Mouse (Mus musculus): ENCODE measurements around the gene Hck. TPM values are rescaled to one million over a fixed set of nuclear protein-coding genes. Genes with fewer than 3 reads are reported as not detected.
A peak's percentile ranks its signal among the peaks of the same experiment; 100 is the strongest.

The Hck gene
- polyA plus RNA-seq, 1 experiment from 2014 or later, result 3.1 TPM

GRCm38 (mm10) chr2:153080841-153081523 lies 27.3 kb upstream of the Hck start:
- Histone ChIP-seq H3K27me3 (no peaks in the 10 kb centered on the region), H3K36me3 (no peaks in the 10 kb centered on the region), H3K9me3 (no peaks in the 10 kb centered on the region), H3K4me1 (replicated peaks) (no peaks in the 10 kb centered on the region), H3K27ac (replicated peaks) (no peak overlapping the region), H3K4me3 (no peak overlapping the region), H3K4me2 (no peak overlapping the region), H3K9ac (no peak overlapping the region)
- WGBS, result 32% methylated on average over 32 of the region's 32 CpGs
- no peak for ATAC-seq (ENCODE audit: low read depth)

DNA sequence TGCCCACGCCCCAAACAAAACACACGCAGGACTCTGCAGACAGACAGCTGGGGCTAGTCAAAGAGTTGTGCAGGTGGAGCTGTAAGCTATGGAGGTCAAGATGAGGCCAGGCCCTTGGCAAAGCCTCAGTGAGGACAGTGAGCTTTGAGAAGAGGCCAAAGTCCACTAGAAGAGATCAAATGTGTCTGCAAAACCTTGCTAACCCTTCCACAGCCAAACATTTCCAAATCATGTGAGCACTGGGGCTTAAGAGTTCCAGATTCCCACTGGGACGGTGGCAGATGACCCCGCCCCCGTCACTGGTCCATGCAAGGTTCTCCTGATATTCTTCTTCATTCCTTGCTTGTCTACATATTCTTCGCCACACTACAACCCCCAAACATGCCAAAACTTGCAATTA lies 26.4 kb upstream of the Hck start:
- no peak for ATAC-seq (ENCODE audit: low read depth)
- Histone ChIP-seq H3K4me3 (no peak overlapping the region), H3K27me3 (no peaks in the 10 kb centered on the region), H3K4me1 (replicated peaks) (no peaks in the 10 kb centered on the region), H3K27ac (replicated peaks) (no peak overlapping the region), H3K4me2 (no peak overlapping the region), H3K36me3 (no peaks in the 10 kb centered on the region), H3K9ac (no peak overlapping the region), H3K9me3 (no peaks in the 10 kb centered on the region)
- 85% methylated on average over 6 of the region's 6 CpGs for WGBS

GRCm38 (mm10) chr2:153083275-153083674 lies 25.0 kb upstream of the Hck start:
- Histone ChIP-seq H3K27ac (replicated peaks) (no peak overlapping the region), H3K4me1 (replicated peaks) (no peaks in the 10 kb centered on the region), H3K9ac (no peak overlapping the region), H3K27me3 (no peaks in the 10 kb centered on the region), H3K4me3 (no peak overlapping the region), H3K9me3 (no peaks in the 10 kb centered on the region), H3K4me2 (no peak overlapping the region), H3K36me3 (no peaks in the 10 kb centered on the region)
- ATAC-seq (ENCODE audit: low read depth), result no peak
- WGBS, result 86% methylated on average over 8 of the region's 8 CpGs

GRCm38 (mm10) chr2:153083824-153084223 lies 24.4 kb upstream of the Hck start:
- WGBS, result 88% methylated on average over 4 of the region's 4 CpGs
- no peaks in the 10 kb centered on the region for H3K27me3 ChIP-seq
- no peak overlapping the region for H3K4me3 ChIP-seq
- no peak for ATAC-seq (ENCODE audit: low read depth)
- no peaks in the 10 kb centered on the region for H3K9me3 ChIP-seq
- H3K4me1 ChIP-seq (replicated peaks), result no peaks in the 10 kb centered on the region
- H3K4me2 ChIP-seq, result no peak overlapping the region
- H3K36me3 ChIP-seq, result no peaks in the 10 kb centered on the region
- H3K27ac ChIP-seq (replicated peaks), result no peak overlapping the region
- no peak overlapping the region for H3K9ac ChIP-seq

- no peak overlapping the region for H3K27ac ChIP-seq (replicated peaks)
- no peaks in the 10 kb centered on the region for H3K4me1 ChIP-seq (replicated peaks)
- no peaks in the 10 kb centered on the region for H3K36me3 ChIP-seq
- H3K4me3 ChIP-seq, result no peak overlapping the region
- no peaks in the 10 kb centered on the region for H3K27me3 ChIP-seq
- no peak overlapping the region for H3K9ac ChIP-seq
- ATAC-seq (ENCODE audit: low read depth), result no peak
- WGBS, result 67% methylated on average over 7 of the region's 7 CpGs
- H3K4me2 ChIP-seq, result no peak overlapping the region
- no peaks in the 10 kb centered on the region for H3K9me3 ChIP-seq
These were observed 23.8 kb upstream of the Hck start for GRCm38 (mm10) chr2:153084261-153084976.

DNA sequence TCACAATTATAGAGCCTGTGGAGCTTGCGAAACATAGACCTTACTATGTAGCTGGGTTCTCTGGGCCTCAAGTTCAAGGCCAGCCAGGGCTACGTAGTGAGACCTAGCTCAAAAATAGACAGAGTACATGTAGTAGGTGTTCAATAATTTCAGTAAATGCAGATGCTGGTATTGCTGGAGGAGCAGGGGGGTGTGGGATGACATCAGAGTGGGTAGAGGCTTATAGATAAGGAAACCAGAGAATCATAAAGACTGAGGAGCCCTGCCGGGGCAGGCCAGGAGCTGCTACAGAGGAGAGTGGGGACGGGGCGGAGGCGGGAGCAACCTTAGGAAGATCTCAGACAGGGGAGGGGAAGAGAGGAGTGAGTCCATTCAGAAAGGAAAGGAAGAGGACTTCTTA lies 22.7 kb upstream of the Hck start:
- H3K4me1 ChIP-seq (replicated peaks), result no peaks in the 10 kb centered on the region

DNA sequence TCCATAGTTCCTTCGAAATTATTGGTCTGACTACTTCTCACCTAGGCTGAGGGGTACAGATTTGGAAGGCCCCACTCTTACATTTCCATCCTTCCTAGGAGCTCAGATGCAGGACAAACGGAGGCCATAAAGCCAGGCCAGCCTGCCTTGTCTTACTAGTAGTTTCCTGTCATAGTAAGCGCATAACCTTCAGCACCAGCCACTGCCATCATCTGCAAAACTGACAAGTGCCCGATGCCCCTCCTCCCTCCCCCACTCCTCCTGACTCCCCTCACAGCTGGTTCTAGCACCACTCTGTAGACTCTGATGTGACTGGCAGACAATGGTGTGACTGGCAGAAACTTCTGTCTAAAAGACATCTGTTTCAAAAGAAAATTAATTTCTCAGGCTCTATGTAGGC lies 22.1 kb upstream of the Hck start:
- whole genome bisulfite sequencing, result 90% methylated on average over 4 of the region's 4 CpGs
- no peak overlapping the region for H3K27ac ChIP-seq (replicated peaks)
- no peaks in the 10 kb centered on the region for H3K27me3 ChIP-seq
- no peak overlapping the region for H3K9ac ChIP-seq
- no peaks in the 10 kb centered on the region for H3K4me1 ChIP-seq (replicated peaks)
- no peak for ATAC-seq (ENCODE audit: low read depth)
- no peaks in the 10 kb centered on the region for H3K36me3 ChIP-seq
- no peak overlapping the region for H3K4me2 ChIP-seq
- no peaks in the 10 kb centered on the region for H3K9me3 ChIP-seq
- no peak overlapping the region for H3K4me3 ChIP-seq

More for the DNA sequence above, 22.7 kb upstream of the Hck start:
- Histone ChIP-seq H3K4me2 (no peak overlapping the region), H3K9ac (no peak overlapping the region), H3K4me3 (no peak overlapping the region), H3K9me3 (no peaks in the 10 kb centered on the region), H3K36me3 (no peaks in the 10 kb centered on the region), H3K27me3 (no peaks in the 10 kb centered on the region), H3K27ac (replicated peaks) (no peak overlapping the region)
- WGBS, result 92% methylated on average over 6 of the region's 6 CpGs
- no peak for ATAC-seq (ENCODE audit: low read depth)

- Histone ChIP-seq H3K27ac (replicated peaks) (no peak overlapping the region), H3K4me1 (replicated peaks) (no peaks in the 10 kb centered on the region), H3K9me3 (no peaks in the 10 kb centered on the region), H3K4me2 (no peak overlapping the region), H3K9ac (no peak overlapping the region), H3K27me3 (no peaks in the 10 kb centered on the region), H3K36me3 (no peaks in the 10 kb centered on the region), H3K4me3 (no peak overlapping the region)
- WGBS, result 91% methylated on average over 10 of the region's 10 CpGs
- no peak for ATAC-seq (ENCODE audit: low read depth)
These were observed 21.2 kb upstream of the Hck start for GRCm38 (mm10) chr2:153087091-153087490.

DNA sequence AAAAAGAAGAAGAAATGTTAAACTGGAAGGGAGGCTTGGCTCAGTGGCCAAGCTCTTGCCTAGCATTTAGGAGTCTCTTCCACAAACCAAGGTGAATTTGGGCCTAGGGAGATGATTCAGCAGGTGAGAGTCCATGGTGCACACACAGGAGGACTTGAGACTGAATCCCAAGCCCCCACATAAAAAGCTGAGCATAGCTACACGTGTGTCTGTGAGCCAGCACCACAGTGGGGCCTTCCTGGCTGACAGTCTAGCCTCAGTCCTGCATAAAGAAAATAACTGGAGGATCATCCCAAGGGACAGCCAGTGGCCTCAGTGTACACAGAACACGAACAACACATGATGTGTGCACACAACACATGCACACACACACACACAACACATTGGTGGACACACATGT lies 19.0 kb upstream of the Hck start:
- Histone ChIP-seq H3K4me3 (no peak overlapping the region), H3K36me3 (no peaks in the 10 kb centered on the region), H3K9me3 (no peaks in the 10 kb centered on the region), H3K4me2 (no peak overlapping the region), H3K9ac (no peak overlapping the region), H3K27ac (replicated peaks) (no peak overlapping the region), H3K27me3 (no peaks in the 10 kb centered on the region), H3K4me1 (replicated peaks) (no peaks in the 10 kb centered on the region)
- ATAC-seq (ENCODE audit: low read depth), result no peak
- WGBS, result 57% methylated on average over 2 of the region's 2 CpGs

GRCm38 (mm10) chr2:153090551-153091165 lies 17.6 kb upstream of the Hck start:
- Histone ChIP-seq H3K27ac (replicated peaks) (no peak overlapping the region), H3K36me3 (no peaks in the 10 kb centered on the region), H3K9ac (no peak overlapping the region), H3K4me2 (no peak overlapping the region), H3K4me1 (replicated peaks) (no peaks in the 10 kb centered on the region), H3K4me3 (no peak overlapping the region), H3K27me3 (no peaks in the 10 kb centered on the region), H3K9me3 (no peaks in the 10 kb centered on the region)
- ATAC-seq (ENCODE audit: low read depth), result no peak
- 45% methylated on average over 10 of the region's 10 CpGs for WGBS

- Histone ChIP-seq H3K9me3 (no peaks in the 10 kb centered on the region), H3K27ac (replicated peaks) (no peak overlapping the region), H3K4me3 (peak overlapping the region; percentile 46; the same call in 1 of the 2 replicates), H3K9ac (no peak overlapping the region), H3K27me3 (peaks cover 53% of the 10 kb centered on the region), H3K36me3 (no peaks in the 10 kb centered on the region), H3K4me1 (replicated peaks) (peaks cover 16% of the 10 kb centered on the region), H3K4me2 (peak overlapping the region; percentile 74)
- 32% methylated on average over 23 of the region's 23 CpGs for WGBS
- ATAC-seq (ENCODE audit: low read depth), result no peak
These were observed 1.1 kb upstream of the Hck start for GRCm38 (mm10) chr2:153107046-153107766.

GRCm38 (mm10) chr2:153107802-153108201 lies 466 bp upstream of the Hck start:
- Histone ChIP-seq H3K9ac (no peak overlapping the region), H3K4me3 (peak overlapping the region; percentile 46; the same call in 1 of the 2 replicates), H3K36me3 (no peaks in the 10 kb centered on the region), H3K4me2 (peak overlapping the region; percentile 74), H3K27me3 (peaks cover 56% of the 10 kb centered on the region), H3K9me3 (no peaks in the 10 kb centered on the region), H3K4me1 (replicated peaks) (peaks cover 16% of the 10 kb centered on the region), H3K27ac (replicated peaks) (no peak overlapping the region)
- 4% methylated on average over 15 of the region's 15 CpGs for WGBS
- ATAC-seq (ENCODE audit: low read depth), result no peak

Measured in neural tube, embryonic 13.5 days (tissue).